Mouse (Mus musculus) neutrophil, adult 59 days (primary cell): ENCODE data around the gene Vmn2r120. TPM values are rescaled to one million over a fixed set of nuclear protein-coding genes. Genes with fewer than 3 reads are reported as not detected.

Experiments used
- total RNA-seq, 2 experiments: library from RNA; stranded (reverse); gene quantifications; 1 replicate in 1 of 2; 2 replicates in 1 of 2; pipeline ENCODE4 v1.2.4; 2023

Gene Vmn2r120
- not detected for total RNA-seq

DNA sequence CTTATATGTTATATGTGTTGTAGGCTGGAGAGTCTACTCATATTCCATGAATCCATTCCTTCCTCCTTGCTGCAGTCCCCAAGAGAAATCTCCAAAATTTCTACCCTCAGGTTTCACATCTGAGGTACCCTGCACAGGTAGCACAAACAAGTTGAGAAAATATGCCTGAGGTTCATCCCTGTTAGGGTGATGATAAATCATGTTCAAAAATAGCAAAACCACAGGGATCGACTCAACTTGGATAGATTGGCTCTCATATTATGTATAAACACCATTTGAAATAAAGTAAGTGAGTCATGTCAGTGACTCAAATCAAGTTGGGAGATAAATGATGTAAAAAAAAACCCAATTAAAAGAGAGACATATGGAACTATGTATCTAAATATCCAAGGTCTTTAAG is at the start of gene Vmn2r120:
Gene Vmn2r120, minus strand, starts transcription at position 101 of the 400 bp plus-strand sequence.

Other genes with a start within 250 kb of the Vmn2r120 start
- 10 to 100 TPM; 25.2 to 42.1 TPM for gene Adgre1, start 186.8 kb downstream of the Vmn2r120 start, total RNA-seq
- gene Gm21834, start 196.7 kb upstream of the Vmn2r120 start, total RNA-seq: not detected
- gene Cntnap5c, start 224.1 kb upstream of the Vmn2r120 start, total RNA-seq: not detected